Mouse (Mus musculus) limb, embryonic 13.5 days (tissue): Measurements from ENCODE around the gene Sfta2. TPM values are rescaled to one million over a fixed set of nuclear protein-coding genes. Genes with fewer than 3 reads are reported as not detected.

Source experiments
- ATAC-seq: fragments of 200-750 bp; cut with Nextera tagmentation; 2 replicates; pipeline ENCODE4 v1.8.0; 2017; ENCODE audit warnings: low read depth, moderate number of reproducible peaks, moderate TSS enrichment; ENCODE audit not compliant: low FRiP score
- H3K27ac ChIP-seq: fragments of 300-500 bp; sonication (generic); 2 replicates; pipeline ENCODE4 v1.5.1; 2015; ENCODE audit warnings: inconsistent platforms, mild to moderate bottlenecking, moderate library complexity
- H3K27me3 ChIP-seq: fragments of 300-500 bp; sonication (generic); 2 replicates; pipeline ENCODE4 v1.6.1; 2015; ENCODE audit warnings: mild to moderate bottlenecking, inconsistent platforms
- H3K36me3 ChIP-seq: fragments of 300-500 bp; sonication (generic); 2 replicates; pipeline ENCODE4 v1.6.1; 2015; ENCODE audit warnings: inconsistent platforms, mild to moderate bottlenecking, moderate library complexity
- H3K4me1 ChIP-seq: fragments of 300-500 bp; sonication (generic); 2 replicates; pipeline ENCODE4 v1.6.1; 2015; ENCODE audit warnings: inconsistent platforms
- H3K4me2 ChIP-seq: fragments of 300-500 bp; sonication (generic); replicated peaks from 2 replicates; pipeline ENCODE4 v1.6.1; 2015; ENCODE audit warnings: inconsistent platforms, mild to moderate bottlenecking, moderate library complexity
- H3K4me3 ChIP-seq: fragments of 300-500 bp; sonication (generic); 2 replicates; pipeline ENCODE4 v1.5.1; 2015; ENCODE audit warnings: moderate library complexity, mild to moderate bottlenecking, inconsistent platforms
- H3K9ac ChIP-seq: fragments of 300-500 bp; sonication (generic); 2 replicates; pipeline ENCODE4 v1.6.1; 2015; ENCODE audit warnings: mild to moderate bottlenecking, inconsistent platforms
- H3K9me3 ChIP-seq: fragments of 300-500 bp; sonication (generic); 2 replicates; pipeline ENCODE4 v1.6.1; 2016; ENCODE audit warnings: inconsistent platforms
- WGBS: fragments of 180-500 bp; shearing (Covaris S2); methylation state at CpG from one replicate; pipeline ENCODE4 v1.1.7; 2015; 5-methylcytosine and 5-hydroxymethylcytosine counted together
- polyA plus RNA-seq: library from polyadenylated mRNA; unstranded; fragments of >200 nt; fragmentation: Nextera tagmentation; extraction: Ambion mirVana; gene quantifications from 2 replicates; pipeline ENCODE4 v1.2.1, GENCODE M21; 2015

Gene Sfta2
- polyA plus RNA-seq, 1 experiment from 2014 or later = not detected

- no peak overlapping the region for H3K4me2 ChIP-seq
- no peak for ATAC-seq
- WGBS = 76% methylated on average over 2 of the region's 2 CpGs
Measured at GRCm38 (mm10) chr17:35653086-35653485, 51.7 kb downstream of the Sfta2 start.

GRCm38 (mm10) chr17:35665957-35666515 lies 64.7 kb downstream of the Sfta2 start:
- WGBS = 77% methylated on average over 17 of the region's 17 CpGs
- Histone ChIP-seq H3K4me1 (peaks cover 14% of the 10 kb centered on the region), H3K9ac (peak overlapping the region; percentile 88; the same call in 1 of the 2 replicates), H3K36me3 (peaks cover 54% of the 10 kb centered on the region), H3K27ac (no peak overlapping the region), H3K4me3 (no peak overlapping the region), H3K27me3 (no peaks in the 10 kb centered on the region), H3K9me3 (no peaks in the 10 kb centered on the region), H3K4me2 (peak overlapping the region; percentile 96)
- ATAC-seq = no peak

More at GRCm38 (mm10) chr17:35653086-35653485, 51.7 kb downstream of the Sfta2 start:
- Histone ChIP-seq H3K9ac (no peak overlapping the region), H3K27me3 (no peaks in the 10 kb centered on the region), H3K36me3 (peaks cover 37% of the 10 kb centered on the region), H3K9me3 (no peaks in the 10 kb centered on the region), H3K27ac (no peak overlapping the region), H3K4me1 (no peaks in the 10 kb centered on the region), H3K4me3 (no peak overlapping the region)

- 2% methylated on average over 13 of the region's 13 CpGs for WGBS
- no peaks in the 10 kb centered on the region for H3K9me3 ChIP-seq
- no peaks in the 10 kb centered on the region for H3K27me3 ChIP-seq
- peak overlapping the region; percentile 96 for H3K4me2 ChIP-seq
- peak overlapping the region; percentile 83 for H3K27ac ChIP-seq
- peak overlapping the region; percentile 73 for H3K4me3 ChIP-seq
- H3K4me1 ChIP-seq = peaks cover 14% of the 10 kb centered on the region
- peak overlapping the region; percentile 88 for H3K9ac ChIP-seq
- peak; percentile 49 for ATAC-seq
- H3K36me3 ChIP-seq = peaks cover 53% of the 10 kb centered on the region
Measured at GRCm38 (mm10) chr17:35666851-35667256, 65.5 kb downstream of the Sfta2 start.

DNA sequence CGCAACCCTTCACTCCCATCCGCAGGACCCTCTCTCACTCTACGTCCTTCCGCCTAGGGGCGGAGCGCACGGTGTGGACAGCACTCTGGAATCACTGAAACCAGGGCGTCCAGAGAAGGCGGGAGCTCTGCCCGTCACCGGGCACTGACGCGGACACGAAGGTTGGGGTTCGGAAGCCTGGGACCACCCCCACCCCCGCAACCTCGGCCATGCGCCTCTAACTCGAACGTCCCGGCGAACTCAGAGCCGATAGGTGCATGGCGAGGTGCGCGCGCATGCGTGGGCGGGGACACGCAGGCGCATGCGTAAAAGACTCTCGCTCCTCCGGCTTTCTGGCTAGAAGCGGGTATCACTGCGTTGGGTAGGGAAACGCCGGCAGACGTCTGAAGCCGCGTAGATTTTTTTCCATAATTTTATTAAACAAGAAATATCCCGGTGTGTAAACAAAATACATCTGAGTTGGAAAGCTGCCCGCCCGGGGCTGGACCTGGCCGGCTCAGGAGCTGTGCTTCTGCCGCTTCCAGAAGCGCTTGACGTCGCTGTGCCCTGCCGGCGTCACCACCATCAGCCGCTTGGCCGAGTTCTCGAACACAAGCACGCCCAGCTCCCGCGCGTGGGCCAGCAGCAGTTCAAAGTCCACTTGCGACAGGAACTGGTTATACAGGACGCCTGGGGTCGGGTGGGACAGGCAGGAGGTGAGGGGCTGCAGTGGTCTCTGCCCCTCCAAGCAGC lies 66.2 kb downstream of the Sfta2 start, which contains the start of gene Vars2:
Vars2 (minus strand) TSS at position 259 of the 732 bp plus-strand sequence.
- peaks cover 15% of the 10 kb centered on the region for H3K4me1 ChIP-seq
- H3K36me3 ChIP-seq = peaks cover 51% of the 10 kb centered on the region
- H3K27ac ChIP-seq = peak within 1 kb of the TSS; percentile 83
- ATAC-seq = peak; percentile 91
- H3K27me3 ChIP-seq = no peaks in the 10 kb centered on the region
- under 1% methylated on average over 61 of the region's 61 CpGs for WGBS
- H3K4me3 ChIP-seq = peak within 1 kb of the TSS; percentile 73
- peak within 1 kb of the TSS; percentile 88 for H3K9ac ChIP-seq
- H3K9me3 ChIP-seq = no peaks in the 10 kb centered on the region
- H3K4me2 ChIP-seq = peak within 1 kb of the TSS; percentile 96

- Histone ChIP-seq H3K36me3 (peaks cover 33% of the 10 kb centered on the region), H3K4me2 (no peak overlapping the region), H3K27me3 (no peaks in the 10 kb centered on the region), H3K9ac (no peak overlapping the region), H3K4me1 (peaks cover 22% of the 10 kb centered on the region), H3K4me3 (no peak overlapping the region), H3K27ac (no peak overlapping the region), H3K9me3 (no peaks in the 10 kb centered on the region)
- no peak for ATAC-seq
- WGBS = 91% methylated on average over 9 of the region's 9 CpGs
Measured at GRCm38 (mm10) chr17:35669731-35670130, 68.4 kb downstream of the Sfta2 start.

DNA sequence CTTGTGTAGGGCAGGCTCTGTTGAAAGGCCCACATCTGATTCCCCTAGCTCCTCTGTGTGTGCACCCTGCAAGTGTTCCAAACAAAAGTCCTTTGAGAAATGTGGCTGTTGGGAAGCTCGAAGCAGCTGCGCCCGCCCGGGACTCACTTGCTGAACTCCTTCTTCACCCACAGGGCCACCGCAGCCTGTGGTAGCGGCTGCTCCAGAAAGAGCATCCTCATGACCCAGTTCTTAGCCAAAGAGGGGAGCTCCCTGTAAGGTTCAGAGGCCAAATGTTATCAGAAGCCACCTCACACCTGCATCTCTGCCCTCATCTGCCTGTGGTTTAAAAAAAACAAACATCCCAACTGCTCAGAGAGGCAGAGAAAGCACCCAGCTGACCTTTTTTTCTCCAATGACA lies 70.5 kb downstream of the Sfta2 start:
- H3K4me2 ChIP-seq = no peak overlapping the region
- peaks cover 17% of the 10 kb centered on the region for H3K4me1 ChIP-seq
- no peaks in the 10 kb centered on the region for H3K27me3 ChIP-seq
- 91% methylated on average over 6 of the region's 6 CpGs for WGBS
- H3K4me3 ChIP-seq = no peak overlapping the region
- peaks cover 27% of the 10 kb centered on the region for H3K36me3 ChIP-seq
- no peaks in the 10 kb centered on the region for H3K9me3 ChIP-seq
- H3K9ac ChIP-seq = no peak overlapping the region
- no peak overlapping the region for H3K27ac ChIP-seq
- ATAC-seq = no peak

GRCm38 (mm10) chr17:35672527-35672926 lies 71.2 kb downstream of the Sfta2 start:
- Histone ChIP-seq H3K9ac (peak overlapping the region; percentile 84), H3K4me2 (peak overlapping the region; percentile 91), H3K27me3 (no peaks in the 10 kb centered on the region), H3K36me3 (peaks cover 27% of the 10 kb centered on the region), H3K9me3 (no peaks in the 10 kb centered on the region), H3K4me3 (peak overlapping the region; percentile 65), H3K27ac (no peak overlapping the region), H3K4me1 (peaks cover 16% of the 10 kb centered on the region)
- no peak for ATAC-seq
- WGBS = 90% methylated on average over 6 of the region's 6 CpGs

GRCm38 (mm10) chr17:35673416-35674035 lies 72.2 kb downstream of the Sfta2 start, which contains the start of gene Gtf2h4:
TSS of gene Gtf2h4 (minus strand) at chr17:35673739.
- H3K4me1 ChIP-seq = peaks cover 8% of the 10 kb centered on the region
- peaks cover 27% of the 10 kb centered on the region for H3K36me3 ChIP-seq
- H3K4me3 ChIP-seq = peak within 1 kb of the TSS; percentile 65
- ATAC-seq = peak; percentile 98
- WGBS = 2% methylated on average over 23 of the region's 23 CpGs
- H3K9ac ChIP-seq = peak within 1 kb of the TSS; percentile 84
- no peak within 1 kb of the TSS for H3K27ac ChIP-seq
- peak within 1 kb of the TSS; percentile 91 for H3K4me2 ChIP-seq
- H3K27me3 ChIP-seq = no peaks in the 10 kb centered on the region
- no peaks in the 10 kb centered on the region for H3K9me3 ChIP-seq

DNA sequence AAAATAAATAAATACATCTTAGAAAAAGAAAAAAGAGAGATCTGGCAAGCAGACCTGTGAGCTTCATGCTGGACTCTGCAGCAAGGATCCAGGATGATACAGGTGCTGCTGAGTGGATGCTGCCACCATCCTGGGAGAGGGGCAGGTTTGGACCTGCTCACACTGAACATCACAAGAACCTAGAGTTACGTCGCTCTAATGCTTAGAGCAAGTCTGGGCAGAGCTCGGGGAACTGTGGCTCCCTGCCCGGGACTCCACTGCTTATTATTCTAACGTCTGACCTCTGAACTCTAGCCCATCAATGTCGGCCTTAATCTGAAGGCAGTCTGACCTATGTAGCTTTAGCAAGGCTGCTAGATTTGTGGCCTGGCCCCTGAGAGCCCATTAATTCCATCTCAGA lies 79.2 kb downstream of the Sfta2 start:
- H3K4me2 ChIP-seq = no peak overlapping the region
- no peaks in the 10 kb centered on the region for H3K27me3 ChIP-seq
- H3K4me3 ChIP-seq = no peak overlapping the region
- WGBS = 51% methylated on average over 6 of the region's 6 CpGs
- no peaks in the 10 kb centered on the region for H3K9me3 ChIP-seq
- H3K4me1 ChIP-seq = no peaks in the 10 kb centered on the region
- ATAC-seq = no peak
- no peak overlapping the region for H3K9ac ChIP-seq
- H3K27ac ChIP-seq = no peak overlapping the region
- H3K36me3 ChIP-seq = peaks cover 45% of the 10 kb centered on the region

- H3K4me2 ChIP-seq = no peak overlapping the region
- peaks cover 58% of the 10 kb centered on the region for H3K36me3 ChIP-seq
- WGBS = 88% methylated on average over 13 of the region's 13 CpGs
Measured at GRCm38 (mm10) chr17:35681986-35682385, 80.6 kb downstream of the Sfta2 start.

GRCm38 (mm10) chr17:35685061-35685460 lies 83.7 kb downstream of the Sfta2 start:
- Histone ChIP-seq H3K27me3 (no peaks in the 10 kb centered on the region), H3K4me2 (no peak overlapping the region), H3K27ac (no peak overlapping the region), H3K4me3 (no peak overlapping the region), H3K36me3 (peaks cover 89% of the 10 kb centered on the region), H3K9ac (no peak overlapping the region), H3K4me1 (no peaks in the 10 kb centered on the region), H3K9me3 (no peaks in the 10 kb centered on the region)
- ATAC-seq = no peak
- WGBS = 67% methylated on average over 9 of the region's 9 CpGs

More at GRCm38 (mm10) chr17:35681986-35682385, 80.6 kb downstream of the Sfta2 start:
- ATAC-seq = no peak
- Histone ChIP-seq H3K4me3 (no peak overlapping the region), H3K9ac (no peak overlapping the region), H3K4me1 (no peaks in the 10 kb centered on the region), H3K27ac (no peak overlapping the region), H3K27me3 (no peaks in the 10 kb centered on the region), H3K9me3 (no peaks in the 10 kb centered on the region)
